Mouse (Mus musculus) heart, embryonic 16.5 days (tissue): ENCODE data around the gene Smarca4. TPM values are rescaled to one million over a fixed set of nuclear protein-coding genes. Genes with fewer than 3 reads are reported as not detected.
"Not testable (repeated sequence)": the region's sequence is repeated elsewhere in the genome, so short reads cannot be mapped to it uniquely, and the experiment has no call there.

Source experiments
- ATAC-seq: fragments of 200-750 bp; cut with Nextera tagmentation; replicated peaks from 2 replicates; pipeline ENCODE4 v1.8.0; 2017; ENCODE audit warnings: moderate number of reproducible peaks; ENCODE audit not compliant: insufficient read depth, low FRiP score; ENCODE audit errors: extremely low read depth
- H3K27ac ChIP-seq: fragments of 300-500 bp; sonication (generic); 2 replicates; pipeline ENCODE4 v1.5.1; 2014; ENCODE audit warnings: mild to moderate bottlenecking, low read length, control low read depth, moderate library complexity
- H3K27me3 ChIP-seq: fragments of 300-500 bp; sonication (generic); 2 replicates; pipeline ENCODE4 v1.6.1; 2014; ENCODE audit warnings: low read length, mixed read lengths; ENCODE audit not compliant: control insufficient read depth, insufficient read depth
- H3K36me3 ChIP-seq: fragments of 300-500 bp; sonication (generic); 2 replicates; pipeline ENCODE4 v1.6.1; 2014; ENCODE audit not compliant: control insufficient read depth, insufficient read depth
- H3K4me1 ChIP-seq: fragments of 300-500 bp; sonication (generic); 2 replicates; pipeline ENCODE4 v1.6.1; 2014; ENCODE audit warnings: low read length, mixed read lengths; ENCODE audit not compliant: control insufficient read depth, insufficient read depth
- H3K4me2 ChIP-seq: fragments of 300-500 bp; sonication (generic); 2 replicates; pipeline ENCODE4 v1.6.1; 2014; ENCODE audit warnings: low read depth, mild to moderate bottlenecking, control low read depth, low read length
- H3K4me3 ChIP-seq: fragments of 300-500 bp; sonication (generic); 2 replicates; pipeline ENCODE4 v1.5.1; 2014; ENCODE audit warnings: mild to moderate bottlenecking, control low read depth, low read length
- H3K9ac ChIP-seq: fragments of 300-500 bp; sonication (generic); 2 replicates; pipeline ENCODE4 v1.6.1; 2014; ENCODE audit warnings: low read length, control low read depth
- H3K9me3 ChIP-seq: fragments of 300-500 bp; sonication (generic); replicated peaks from 2 replicates; pipeline ENCODE4 v1.6.1; 2016; ENCODE audit warnings: low read length; ENCODE audit not compliant: control insufficient read depth
- WGBS: fragments of 180-500 bp; shearing (Covaris S2); extraction: QIAGEN DNeasy Blood & Tissue Kit; methylation state at CpG from one replicate; pipeline ENCODE4 v1.1.7; 2014; 5-methylcytosine and 5-hydroxymethylcytosine counted together
- polyA plus RNA-seq: library from polyadenylated mRNA; unstranded; fragments of >200 nt; fragmentation: Nextera tagmentation; extraction: Ambion mirVana; gene quantifications from 2 replicates; pipeline ENCODE4 v1.2.1, GENCODE M21; 2015

Smarca4 gene
- polyA plus RNA-seq, 1 experiment from 2014 or later = 52.5 TPM

DNA sequence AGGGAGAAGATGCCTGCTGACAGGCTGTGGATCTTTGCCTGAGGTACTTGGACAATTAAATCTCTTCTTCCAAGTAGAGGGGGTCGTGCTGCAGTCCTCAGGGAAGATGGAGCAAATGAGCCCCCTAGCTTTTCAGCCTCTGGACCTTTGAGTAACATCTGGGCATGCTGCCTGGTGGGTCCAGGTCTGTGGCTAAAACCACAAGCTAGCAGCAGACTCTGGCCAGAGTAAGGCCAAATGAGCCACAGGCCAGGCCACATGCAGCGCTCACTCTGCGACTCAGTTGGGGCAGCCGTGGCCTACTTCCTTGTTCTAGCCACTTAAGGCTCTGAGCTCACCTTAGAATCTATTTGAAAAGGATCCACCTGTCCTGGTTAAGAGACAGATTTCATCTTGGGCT, 76.5 kb downstream of the Smarca4 start:
- Histone ChIP-seq H3K9me3 (no peaks in the 10 kb centered on the region), H3K4me3 (no peak overlapping the region), H3K4me2 (no peak overlapping the region), H3K27me3 (no peaks in the 10 kb centered on the region), H3K4me1 (peaks cover 3% of the 10 kb centered on the region), H3K9ac (no peak overlapping the region), H3K36me3 (peaks cover 18% of the 10 kb centered on the region), H3K27ac (no peak overlapping the region)
- WGBS = 95% methylated on average over 4 of the region's 4 CpGs
- ATAC-seq = no peak

GRCm38 (mm10) chr9:21694071-21694470, 78.1 kb downstream of the Smarca4 start:
- H3K27me3 ChIP-seq = no peaks in the 10 kb centered on the region
- no peak overlapping the region for H3K27ac ChIP-seq
- ATAC-seq = no peak
- peaks cover 22% of the 10 kb centered on the region for H3K36me3 ChIP-seq
- no peak overlapping the region for H3K4me3 ChIP-seq
- no peaks in the 10 kb centered on the region for H3K9me3 ChIP-seq
- no peak overlapping the region for H3K9ac ChIP-seq
- H3K4me2 ChIP-seq = no peak overlapping the region
- H3K4me1 ChIP-seq = no peaks in the 10 kb centered on the region; the same call in 1 of the 2 replicates

- Histone ChIP-seq H3K9ac (no peak overlapping the region), H3K36me3 (peaks cover 22% of the 10 kb centered on the region), H3K27ac (no peak overlapping the region), H3K4me1 (no peaks in the 10 kb centered on the region), H3K9me3 (no peaks in the 10 kb centered on the region), H3K27me3 (no peaks in the 10 kb centered on the region), H3K4me3 (no peak overlapping the region), H3K4me2 (no peak overlapping the region)
- ATAC-seq = no peak
- WGBS = 89% methylated on average over 5 of the region's 5 CpGs
These were observed 79.3 kb downstream of the Smarca4 start for GRCm38 (mm10) chr9:21695229-21695792.

DNA sequence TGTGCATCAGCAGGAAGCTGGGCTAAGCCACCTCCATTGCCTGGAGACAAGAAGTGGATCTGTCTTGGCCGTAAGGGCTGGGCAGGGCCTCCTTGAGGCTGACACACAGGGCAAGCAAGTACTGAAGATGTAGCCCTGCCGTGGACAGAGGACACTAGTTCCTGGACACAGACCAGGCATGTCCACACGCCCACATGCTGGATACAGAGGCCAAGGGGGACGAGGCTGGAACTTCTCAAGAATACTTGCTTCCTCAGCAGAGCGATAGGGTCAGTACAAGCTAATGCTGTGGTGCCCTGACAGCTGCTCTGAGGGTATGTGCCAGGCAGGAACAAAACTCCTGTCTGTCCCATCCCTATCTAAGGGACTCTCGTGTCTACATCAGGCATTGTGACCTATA, 81.2 kb downstream of the Smarca4 start:
- WGBS = 76% methylated on average over 6 of the region's 6 CpGs
- no peak for ATAC-seq
- H3K36me3 ChIP-seq = peaks cover 40% of the 10 kb centered on the region
- H3K4me1 ChIP-seq = no peaks in the 10 kb centered on the region
- no peak overlapping the region for H3K9ac ChIP-seq
- no peaks in the 10 kb centered on the region for H3K9me3 ChIP-seq
- H3K27me3 ChIP-seq = no peaks in the 10 kb centered on the region
- H3K4me2 ChIP-seq = no peak overlapping the region
- H3K4me3 ChIP-seq = no peak overlapping the region
- H3K27ac ChIP-seq = no peak overlapping the region

- ATAC-seq, H3K9me3 ChIP-seq, H3K27ac ChIP-seq, H3K4me3 ChIP-seq, H3K9ac ChIP-seq, H3K4me1 ChIP-seq, H3K27me3 ChIP-seq, H3K4me2 ChIP-seq: not testable (repeated sequence)
- WGBS = 60% methylated on average over 6 of the region's 6 CpGs
- H3K36me3 ChIP-seq = peaks cover 38% of the 10 kb centered on the region
These were observed 83.3 kb downstream of the Smarca4 start for GRCm38 (mm10) chr9:21699280-21699679.

GRCm38 (mm10) chr9:21701091-21701490, 85.1 kb downstream of the Smarca4 start:
- ATAC-seq = no peak
- Histone ChIP-seq H3K9ac (no peak overlapping the region), H3K9me3 (no peaks in the 10 kb centered on the region), H3K4me1 (no peaks in the 10 kb centered on the region), H3K27me3 (no peaks in the 10 kb centered on the region), H3K4me3 (no peak overlapping the region), H3K36me3 (peaks cover 38% of the 10 kb centered on the region), H3K27ac (no peak overlapping the region), H3K4me2 (no peak overlapping the region)
- WGBS = 93% methylated on average over 14 of the region's 14 CpGs

DNA sequence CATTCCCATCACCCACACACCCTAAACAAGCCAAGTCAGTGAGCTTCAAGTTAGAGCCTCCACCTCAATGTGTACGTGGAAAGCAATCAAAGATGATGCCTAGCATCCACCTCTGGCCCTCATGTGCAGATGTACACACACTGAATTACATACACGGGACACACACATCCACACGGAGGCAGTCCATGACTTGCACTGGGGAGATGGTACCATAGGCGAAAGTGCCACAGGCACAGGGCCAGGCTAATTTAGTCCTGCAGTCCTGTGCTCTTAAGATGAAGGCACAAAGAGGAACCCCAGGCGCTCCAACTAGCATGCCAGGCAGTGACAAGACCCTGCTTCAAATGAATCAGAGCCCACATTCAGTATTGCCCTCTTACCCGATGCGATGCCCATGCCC, 87.5 kb downstream of the Smarca4 start:
- ATAC-seq = no peak
- no peak overlapping the region for H3K4me2 ChIP-seq
- H3K9me3 ChIP-seq = no peaks in the 10 kb centered on the region
- H3K9ac ChIP-seq = no peak overlapping the region
- 86% methylated on average over 7 of the region's 7 CpGs for WGBS
- H3K27me3 ChIP-seq = no peaks in the 10 kb centered on the region
- no peak overlapping the region for H3K4me3 ChIP-seq
- no peaks in the 10 kb centered on the region for H3K4me1 ChIP-seq
- H3K27ac ChIP-seq = no peak overlapping the region
- H3K36me3 ChIP-seq = peaks cover 44% of the 10 kb centered on the region

DNA sequence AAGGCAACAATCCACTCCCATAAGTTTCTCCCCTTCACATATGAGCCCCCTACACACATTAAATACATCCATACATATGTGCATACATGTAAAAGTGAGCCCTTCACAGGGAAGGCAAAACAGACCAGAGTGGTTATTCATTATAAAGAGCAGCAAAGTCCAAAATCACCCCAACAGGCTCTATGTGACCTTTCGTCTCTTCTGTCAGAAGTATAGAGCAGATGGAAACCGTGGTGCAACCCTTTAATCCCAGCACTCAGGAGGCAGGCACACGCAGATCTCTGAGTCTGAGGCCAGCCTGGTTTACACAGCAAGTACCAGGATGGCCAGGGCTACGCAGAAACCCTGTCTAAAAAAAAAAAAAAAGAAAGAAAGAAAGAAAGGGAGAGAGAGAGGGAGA, 90.1 kb downstream of the Smarca4 start:
- no peak overlapping the region for H3K27ac ChIP-seq
- no peaks in the 10 kb centered on the region for H3K27me3 ChIP-seq
- H3K9ac ChIP-seq = no peak overlapping the region
- 81% methylated on average over 4 of the region's 4 CpGs for WGBS
- H3K4me1 ChIP-seq = no peaks in the 10 kb centered on the region
- ATAC-seq = no peak
- H3K4me2 ChIP-seq = no peak overlapping the region
- H3K36me3 ChIP-seq = peaks cover 29% of the 10 kb centered on the region
- H3K9me3 ChIP-seq = no peaks in the 10 kb centered on the region
- H3K4me3 ChIP-seq = no peak overlapping the region

GRCm38 (mm10) chr9:21706586-21707265, 90.8 kb downstream of the Smarca4 start:
- H3K36me3 ChIP-seq = peaks cover 22% of the 10 kb centered on the region
- H3K4me1 ChIP-seq = no peaks in the 10 kb centered on the region
- H3K27ac ChIP-seq = no peak overlapping the region
- no peak overlapping the region for H3K9ac ChIP-seq
- H3K27me3 ChIP-seq = no peaks in the 10 kb centered on the region
- no peak overlapping the region for H3K4me3 ChIP-seq
- no peak overlapping the region for H3K4me2 ChIP-seq
- WGBS = 87% methylated on average over 8 of the region's 8 CpGs
- ATAC-seq = no peak
- H3K9me3 ChIP-seq = no peaks in the 10 kb centered on the region
